Mouse (Mus musculus) CD8-positive naive resting alpha-beta T cell, adult 2 months (primary cell): ENCODE data around the gene Cox6a2.
A peak's percentile ranks its signal among the peaks of the same experiment; 100 is the strongest.
"Not testable (repeated sequence)": the region's sequence is repeated elsewhere in the genome, so short reads cannot be mapped to it uniquely, and the experiment has no call there.

ENCODE experiments used
- DNase-seq, 2 experiments: peaks; one replicate each; pipeline ENCODE4 v3.0.0; 2022; ENCODE audit warnings: low read depth in 2 of 2, low spot score in 2 of 2

Gene Cox6a2

DNA sequence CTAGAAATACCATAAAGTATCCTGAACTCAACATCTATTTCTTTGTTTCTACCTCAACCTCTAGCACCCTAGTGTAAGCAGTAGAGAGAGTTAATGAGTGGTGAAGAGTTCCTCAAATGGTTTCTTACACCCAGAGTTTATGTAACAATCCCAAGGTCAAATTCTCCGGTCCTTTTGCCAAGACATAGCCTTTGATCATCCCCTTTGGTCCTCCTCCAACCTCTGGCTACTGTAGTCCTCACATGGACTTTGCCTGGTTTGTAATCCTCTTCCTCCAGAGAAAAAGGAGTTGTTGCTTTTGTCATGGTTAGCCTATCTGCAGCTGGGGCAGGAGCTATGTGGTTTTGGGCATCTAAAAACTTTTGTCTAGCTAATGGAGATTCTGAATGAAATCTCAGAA lies 29.3 kb upstream of the Cox6a2 start:
- no peak for DNase-seq

GRCm38 (mm10) chr7:128234796-128235195 lies 28.6 kb upstream of the Cox6a2 start:
- DNase-seq = no peak

- DNase-seq = no peak
These were observed 25.6 kb upstream of the Cox6a2 start for GRCm38 (mm10) chr7:128231741-128232140.

DNA sequence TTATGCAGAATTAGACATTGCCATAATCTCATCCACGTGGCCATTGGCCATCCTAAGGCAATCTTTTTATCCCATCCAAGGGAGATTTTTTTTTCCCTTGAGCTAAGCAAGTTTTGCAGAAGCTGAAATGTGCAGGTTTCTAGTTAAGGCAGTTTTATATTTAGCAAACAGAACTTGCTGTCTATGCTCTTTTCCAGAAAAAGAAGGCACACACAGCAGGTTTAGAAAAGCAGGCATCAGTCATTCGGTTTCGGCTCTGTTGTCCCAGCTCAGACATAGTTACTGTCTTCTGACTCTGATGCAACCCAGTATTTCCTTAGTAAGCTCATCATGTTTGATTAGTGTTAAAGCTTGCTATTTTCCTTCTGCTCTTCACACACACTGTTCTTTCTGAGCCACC lies 14.7 kb upstream of the Cox6a2 start:
- no peak for DNase-seq

DNA sequence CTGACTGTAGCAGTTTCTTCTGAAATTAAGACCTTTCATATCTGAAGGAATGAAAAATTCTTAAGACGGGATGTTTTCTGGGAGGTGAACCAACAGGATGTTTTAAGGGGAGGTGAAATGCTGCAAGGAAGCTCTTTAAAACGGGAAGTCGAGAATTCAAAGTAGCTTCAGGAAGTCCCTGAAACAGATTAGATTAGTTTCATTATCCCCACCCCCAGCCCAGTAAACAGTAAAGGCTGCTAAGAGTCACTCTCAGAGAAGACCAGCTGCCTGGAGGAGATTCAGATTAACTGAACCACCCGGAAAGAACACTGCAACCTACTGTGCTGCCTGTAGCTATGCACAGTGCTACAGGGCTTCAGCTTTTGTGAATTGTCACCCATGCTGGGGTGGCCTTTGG lies 13.8 kb upstream of the Cox6a2 start:
- no peak for DNase-seq

- no peak for DNase-seq
These were observed 3.6 kb upstream of the Cox6a2 start for GRCm38 (mm10) chr7:128209826-128210225.

DNA sequence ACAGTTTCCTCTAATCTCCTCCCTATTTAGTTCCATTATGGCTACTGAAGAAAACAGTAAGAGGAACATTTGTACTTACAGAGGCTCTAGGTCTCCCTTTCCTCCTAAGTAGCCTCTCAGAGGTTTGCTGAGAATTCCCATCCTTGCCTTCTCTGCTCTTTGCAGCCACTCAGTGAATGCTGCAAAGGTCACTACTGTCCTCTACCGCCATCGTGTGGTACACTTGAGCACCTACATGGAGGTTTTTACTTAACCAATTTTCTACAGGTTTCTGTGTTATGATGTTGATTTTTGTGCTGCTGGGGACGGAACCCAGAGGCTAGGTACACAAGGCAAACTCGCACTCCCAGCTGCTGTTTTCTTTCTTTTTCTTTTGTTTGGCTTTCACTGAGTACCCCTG lies 2.0 kb upstream of the Cox6a2 start:
- DNase-seq = peak; percentile 40 to 68

GRCm38 (mm10) chr7:128205695-128206094 lies 492 bp downstream of the Cox6a2 start:
- no peak for DNase-seq

GRCm38 (mm10) chr7:128204179-128204578 lies 2.0 kb downstream of the Cox6a2 start:
- DNase-seq = no peak

DNA sequence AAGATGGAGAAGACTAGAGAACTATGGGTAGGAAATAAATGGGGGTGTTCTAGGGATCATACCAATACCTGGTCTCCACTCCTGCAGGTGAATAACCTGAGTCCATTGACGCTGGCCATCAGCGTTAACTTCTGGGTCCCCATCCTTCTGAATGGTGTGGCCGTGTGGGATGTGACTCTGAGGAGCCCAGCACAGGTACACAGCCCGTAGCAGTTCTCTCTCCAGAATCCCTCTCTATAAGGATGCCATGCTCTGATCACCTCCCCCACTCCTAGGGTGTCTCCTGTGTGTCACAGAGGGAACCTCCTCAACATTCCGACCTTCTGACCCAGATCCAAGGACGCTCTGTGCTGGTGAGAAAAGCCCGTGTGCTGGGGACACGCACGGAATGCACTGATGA lies 3.1 kb downstream of the Cox6a2 start:
- no peak for DNase-seq

- no peak for DNase-seq
These were observed 4.6 kb downstream of the Cox6a2 start for GRCm38 (mm10) chr7:128201607-128202006.

- peak; percentile 15 for DNase-seq
These were observed 24.5 kb downstream of the Cox6a2 start for GRCm38 (mm10) chr7:128181691-128182090.

GRCm38 (mm10) chr7:128180546-128180945 lies 25.6 kb downstream of the Cox6a2 start:
- peak in 1 of 2 experiments; percentile 11 for DNase-seq

- DNase-seq = no peak
These were observed 26.1 kb downstream of the Cox6a2 start for GRCm38 (mm10) chr7:128180126-128180525.

DNA sequence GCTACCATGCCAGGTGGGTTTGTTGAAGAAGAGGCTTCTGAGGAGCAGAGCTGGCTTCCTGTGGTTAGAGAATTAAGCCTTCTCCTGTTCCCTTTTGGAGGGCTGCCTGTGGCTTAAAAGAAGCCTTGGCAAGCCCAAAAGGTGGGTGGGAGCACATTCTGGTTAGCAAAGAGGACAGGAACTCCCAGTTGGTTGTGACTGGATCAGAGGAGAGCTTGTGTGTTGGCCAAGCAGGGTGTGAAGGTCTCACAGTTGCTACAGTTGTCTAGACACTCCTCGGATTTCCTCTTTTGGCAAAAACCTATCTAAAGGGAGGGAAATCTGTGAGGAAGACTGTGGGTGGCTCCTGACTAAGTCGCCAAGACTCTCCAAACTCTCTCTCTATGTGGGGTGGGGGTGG lies 27.8 kb downstream of the Cox6a2 start:
- no peak for DNase-seq

GRCm38 (mm10) chr7:128169996-128170395 lies 36.2 kb downstream of the Cox6a2 start:
- no peak for DNase-seq

GRCm38 (mm10) chr7:128166391-128166790 lies 39.8 kb downstream of the Cox6a2 start:
- no peak for DNase-seq

DNA sequence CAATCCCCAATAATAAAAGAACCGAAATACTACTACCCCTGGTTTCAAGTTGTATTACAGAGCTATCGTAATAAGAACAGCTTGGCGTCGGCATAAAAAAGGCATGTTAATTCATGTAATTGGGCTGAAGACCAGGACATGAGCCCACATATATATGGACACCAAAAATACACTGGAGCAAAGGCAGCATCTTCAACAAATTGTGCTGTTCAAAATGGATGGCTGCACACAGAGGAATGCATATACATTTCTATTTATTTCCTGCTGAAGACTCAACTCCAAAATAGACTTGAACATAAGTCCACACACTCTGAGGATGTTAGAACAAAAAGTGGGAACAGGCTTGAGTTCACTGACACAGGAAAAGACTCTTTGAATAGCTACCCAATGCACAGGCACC lies 42.2 kb downstream of the Cox6a2 start:
- DNase-seq = no peak

DNA sequence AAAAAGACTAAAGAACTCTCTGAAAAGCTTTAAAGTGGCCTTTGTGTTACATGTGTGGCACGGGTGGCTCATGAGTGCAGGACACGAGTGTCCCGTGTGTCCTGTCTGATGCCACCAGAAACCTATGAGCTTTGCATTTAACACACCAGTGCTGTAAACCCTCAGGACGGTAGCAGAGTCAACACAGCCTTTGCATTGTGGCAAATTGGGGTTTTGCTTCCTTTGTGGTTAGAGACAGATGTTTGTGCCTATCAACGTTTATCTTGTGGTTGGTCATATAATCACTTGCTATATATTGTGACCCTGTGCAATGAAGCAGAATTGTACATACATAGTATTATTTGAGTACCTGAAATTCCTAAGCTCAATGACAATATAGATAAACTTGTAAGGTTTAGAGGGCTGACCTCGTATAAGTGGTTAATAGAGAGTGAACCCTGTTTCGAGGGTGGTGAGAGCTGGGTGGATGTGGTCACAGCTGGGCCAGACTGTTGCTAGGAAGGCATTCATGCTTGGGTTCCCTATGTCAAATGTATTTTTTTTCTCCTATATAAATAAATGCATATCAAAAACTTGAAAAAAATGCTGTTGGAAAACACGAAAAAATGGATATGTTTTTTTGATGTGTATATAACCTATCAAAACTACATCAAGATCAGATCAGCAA lies 47.4 kb downstream of the Cox6a2 start:
- DNase-seq = not testable (repeated sequence)
